Mouse (Mus musculus): ENCODE results near the gene Mmgt2. TPM values are rescaled to one million over a fixed set of nuclear protein-coding genes. Genes with fewer than 3 reads are reported as not detected.

The Mmgt2 gene
- polyA plus RNA-seq, 1 experiment from 2014 or later, result 52.5 TPM

GRCm38 (mm10) chr11:62669471-62669870, 21.0 kb downstream of the Mmgt2 start:
- no peaks in the 10 kb centered on the region for H3K4me1 ChIP-seq
- DNase-seq (ENCODE audit: low spot score), result no peak

GRCm38 (mm10) chr11:62670006-62670405, 21.5 kb downstream of the Mmgt2 start:
- WGBS, result 90% methylated on average over 6 of the region's 6 CpGs
- DNase-seq (ENCODE audit: low spot score), result no peak
- no peak overlapping the region for H3K27ac ChIP-seq

More at GRCm38 (mm10) chr11:62669471-62669870, 21.0 kb downstream of the Mmgt2 start:
- WGBS, result 81% methylated on average over 12 of the region's 12 CpGs
- Histone ChIP-seq H3K36me3 (peaks cover 32% of the 10 kb centered on the region), H3K9me3 (replicated peaks) (no peaks in the 10 kb centered on the region), H3K27ac (no peak overlapping the region), H3K4me3 (no peak overlapping the region), H3K27me3 (ENCODE audit: low read depth, poor library complexity, severe bottlenecking) (no peaks in the 10 kb centered on the region)

GRCm38 (mm10) chr11:62675480-62676289, 27.2 kb downstream of the Mmgt2 start:
- no peaks in the 10 kb centered on the region for H3K36me3 ChIP-seq
- H3K27ac ChIP-seq, result peak overlapping the region; percentile 84
- DNase-seq (ENCODE audit: low spot score), result peak; percentile 77
- WGBS, result 24% methylated on average over 17 of the region's 17 CpGs
- peaks cover 12% of the 10 kb centered on the region for H3K4me1 ChIP-seq
- no peaks in the 10 kb centered on the region for H3K9me3 ChIP-seq (replicated peaks)
- peak overlapping the region; percentile 42 for H3K4me3 ChIP-seq
- H3K27me3 ChIP-seq (ENCODE audit: low read depth, poor library complexity, severe bottlenecking), result no peaks in the 10 kb centered on the region

More at GRCm38 (mm10) chr11:62670006-62670405, 21.5 kb downstream of the Mmgt2 start:
- Histone ChIP-seq H3K9me3 (replicated peaks) (no peaks in the 10 kb centered on the region), H3K4me1 (0 out of 2 replicates have a peak, but pooled peaks cover under 1% of the 10 kb centered on the region), H3K4me3 (no peak overlapping the region), H3K27me3 (ENCODE audit: low read depth, poor library complexity, severe bottlenecking) (no peaks in the 10 kb centered on the region), H3K36me3 (peaks cover 26% of the 10 kb centered on the region)

GRCm38 (mm10) chr11:62676290-62676596, 27.8 kb downstream of the Mmgt2 start:
- Histone ChIP-seq H3K36me3 (no peaks in the 10 kb centered on the region), H3K27ac (peak overlapping the region; percentile 84), H3K9me3 (replicated peaks) (no peaks in the 10 kb centered on the region), H3K4me3 (no peak overlapping the region), H3K27me3 (ENCODE audit: low read depth, poor library complexity, severe bottlenecking) (no peaks in the 10 kb centered on the region), H3K4me1 (peaks cover 12% of the 10 kb centered on the region)
- DNase-seq (ENCODE audit: low spot score), result no peak
- WGBS, result 89% methylated on average over 4 of the region's 4 CpGs

GRCm38 (mm10) chr11:62678778-62679354, 30.4 kb downstream of the Mmgt2 start:
- Histone ChIP-seq H3K9me3 (replicated peaks) (no peaks in the 10 kb centered on the region), H3K4me3 (no peak overlapping the region), H3K4me1 (peaks cover 12% of the 10 kb centered on the region), H3K36me3 (no peaks in the 10 kb centered on the region), H3K27me3 (ENCODE audit: low read depth, poor library complexity, severe bottlenecking) (no peaks in the 10 kb centered on the region), H3K27ac (no peak overlapping the region)
- 86% methylated on average over 7 of the region's 7 CpGs for WGBS
- DNase-seq (ENCODE audit: low spot score), result no peak

GRCm38 (mm10) chr11:62679954-62680353, 31.5 kb downstream of the Mmgt2 start:
- peaks cover 12% of the 10 kb centered on the region for H3K4me1 ChIP-seq
- no peak for DNase-seq (ENCODE audit: low spot score)
- no peak overlapping the region for H3K4me3 ChIP-seq
- no peaks in the 10 kb centered on the region for H3K36me3 ChIP-seq
- no peaks in the 10 kb centered on the region for H3K27me3 ChIP-seq (ENCODE audit: low read depth, poor library complexity, severe bottlenecking)
- no peaks in the 10 kb centered on the region for H3K9me3 ChIP-seq (replicated peaks)
- H3K27ac ChIP-seq, result no peak overlapping the region
- 85% methylated on average over 4 of the region's 4 CpGs for WGBS

GRCm38 (mm10) chr11:62691592-62691991, 43.1 kb downstream of the Mmgt2 start:
- no peak for DNase-seq (ENCODE audit: low spot score)
- H3K36me3 ChIP-seq, result no peaks in the 10 kb centered on the region
- H3K4me3 ChIP-seq, result no peak overlapping the region
- H3K9me3 ChIP-seq (replicated peaks), result no peaks in the 10 kb centered on the region
- 93% methylated on average over 3 of the region's 3 CpGs for WGBS
- H3K27me3 ChIP-seq (ENCODE audit: low read depth, poor library complexity, severe bottlenecking), result no peaks in the 10 kb centered on the region
- no peaks in the 10 kb centered on the region for H3K4me1 ChIP-seq
- no peak overlapping the region for H3K27ac ChIP-seq

- peak; percentile 54 for DNase-seq (ENCODE audit: low spot score)
- Histone ChIP-seq H3K27me3 (ENCODE audit: low read depth, poor library complexity, severe bottlenecking) (no peaks in the 10 kb centered on the region), H3K4me1 (no peaks in the 10 kb centered on the region), H3K27ac (0 out of 2 replicates have a peak overlapping the region, but pooled peaks have one; percentile 5), H3K4me3 (no peak overlapping the region), H3K9me3 (replicated peaks) (no peaks in the 10 kb centered on the region), H3K36me3 (no peaks in the 10 kb centered on the region)
- WGBS, result 27% methylated on average over 11 of the region's 11 CpGs
Measured at GRCm38 (mm10) chr11:62693299-62694184, 45.1 kb downstream of the Mmgt2 start.

- Histone ChIP-seq H3K9me3 (replicated peaks) (no peaks in the 10 kb centered on the region), H3K4me3 (no peak overlapping the region), H3K4me1 (no peaks in the 10 kb centered on the region), H3K27ac (no peak overlapping the region), H3K27me3 (ENCODE audit: low read depth, poor library complexity, severe bottlenecking) (no peaks in the 10 kb centered on the region), H3K36me3 (no peaks in the 10 kb centered on the region)
- no peak for DNase-seq (ENCODE audit: low spot score)
- 91% methylated on average over 8 of the region's 8 CpGs for WGBS
Measured at GRCm38 (mm10) chr11:62695126-62695525, 46.7 kb downstream of the Mmgt2 start.

- 69% methylated on average over 4 of the region's 4 CpGs for WGBS
- no peak for DNase-seq (ENCODE audit: low spot score)
- H3K4me3 ChIP-seq, result no peak overlapping the region
- H3K27me3 ChIP-seq (ENCODE audit: low read depth, poor library complexity, severe bottlenecking), result no peaks in the 10 kb centered on the region
- no peaks in the 10 kb centered on the region for H3K36me3 ChIP-seq
- H3K4me1 ChIP-seq, result no peaks in the 10 kb centered on the region
- H3K27ac ChIP-seq, result no peak overlapping the region
- H3K9me3 ChIP-seq (replicated peaks), result no peaks in the 10 kb centered on the region
Measured at GRCm38 (mm10) chr11:62699749-62700148, 51.3 kb downstream of the Mmgt2 start.

GRCm38 (mm10) chr11:62701218-62701617, 52.8 kb downstream of the Mmgt2 start:
- H3K4me1 ChIP-seq, result no peaks in the 10 kb centered on the region
- no peaks in the 10 kb centered on the region for H3K36me3 ChIP-seq
- H3K9me3 ChIP-seq (replicated peaks), result no peaks in the 10 kb centered on the region
- H3K4me3 ChIP-seq, result no peak overlapping the region
- DNase-seq (ENCODE audit: low spot score), result no peak
- 93% methylated on average over 1 of the region's 1 CpGs for WGBS
- no peak overlapping the region for H3K27ac ChIP-seq
- H3K27me3 ChIP-seq (ENCODE audit: low read depth, poor library complexity, severe bottlenecking), result no peaks in the 10 kb centered on the region

- DNase-seq (ENCODE audit: low spot score), result no peak
- no peaks in the 10 kb centered on the region for H3K4me1 ChIP-seq
- H3K27me3 ChIP-seq (ENCODE audit: low read depth, poor library complexity, severe bottlenecking), result no peaks in the 10 kb centered on the region
- no peak overlapping the region for H3K27ac ChIP-seq
- peaks cover 15% of the 10 kb centered on the region for H3K36me3 ChIP-seq
- no peak overlapping the region for H3K4me3 ChIP-seq
- 88% methylated on average over 2 of the region's 2 CpGs for WGBS
- H3K9me3 ChIP-seq (replicated peaks), result no peaks in the 10 kb centered on the region
Measured at GRCm38 (mm10) chr11:62706141-62706540, 57.7 kb downstream of the Mmgt2 start.

- H3K4me1 ChIP-seq, result no peaks in the 10 kb centered on the region
- peaks cover 34% of the 10 kb centered on the region for H3K36me3 ChIP-seq
- H3K27me3 ChIP-seq (ENCODE audit: low read depth, poor library complexity, severe bottlenecking), result no peaks in the 10 kb centered on the region
- no peak overlapping the region for H3K27ac ChIP-seq
- H3K4me3 ChIP-seq, result no peak overlapping the region
- WGBS, result 83% methylated on average over 7 of the region's 7 CpGs
- no peaks in the 10 kb centered on the region for H3K9me3 ChIP-seq (replicated peaks)
- DNase-seq (ENCODE audit: low spot score), result no peak
Measured at GRCm38 (mm10) chr11:62708252-62708651, 59.8 kb downstream of the Mmgt2 start.

All from limb, embryonic 10.5 days (tissue).